17 mouse cellular contexts compared by ENCODE assay signal in genomic region chr3:41158314-41158973, GRCm38 (mm10).
A peak's percentile ranks its signal among the peaks of the same experiment; 100 is the strongest.
DNase-seq lines count a peak whose midpoint lies in the region; ATAC-seq and TF ChIP-seq lines count a peak whose summit lies in the region.
"Had no signal": no experiment of that assay in that cellular context is flagged by ENCODE, and none has a peak within 500 bp of the region (broad histone marks: within the 10 kb centered on the region; RNA-seq: fewer than 3 reads in every experiment).

No protein-coding gene starts in this region.

- intact Hi-C loops in heart, postnatal 25 days (cut with DNase I) = no loop called here

- no peak for TF ChIP-seq EP300 in heart, postnatal 0 days (IDR thresholded peaks at IDR 0.05; ENCODE audit: low read depth)

- no peak overlapping the region for H3K4me3 ChIP-seq in forebrain, embryonic 14.5 days (ENCODE audit: low read depth, low read length)
- H3K4me3 ChIP-seq in forebrain, embryonic 11.5 days (ENCODE audit: low read depth, low read length) = no peak overlapping the region
- H3K4me3 ChIP-seq in heart, embryonic 15.5 days = no peak overlapping the region
- H3K4me3 ChIP-seq in lung, embryonic 14.5 days (ENCODE audit: low read depth, low read length) = no peak overlapping the region
- H3K4me3 ChIP-seq in heart, postnatal 0 days (ENCODE audit: low read depth, low read length) = no peak overlapping the region
- H3K4me3 ChIP-seq: embryonic facial prominence, embryonic 15.5 days; limb, embryonic 13.5 days; midbrain, embryonic 12.5 days had no signal

- no peaks in the 10 kb centered on the region for H3K9me3 ChIP-seq in forebrain, embryonic 14.5 days (replicated peaks; ENCODE audit: control insufficient read depth, low read length)
- no peaks in the 10 kb centered on the region for H3K9me3 ChIP-seq in forebrain, embryonic 11.5 days (ENCODE audit: control insufficient read depth, low read length)
- no peaks in the 10 kb centered on the region for H3K9me3 ChIP-seq in heart, embryonic 15.5 days (replicated peaks)
- no peaks in the 10 kb centered on the region for H3K9me3 ChIP-seq in lung, embryonic 14.5 days (ENCODE audit: low read depth, low read length)
- H3K9me3 ChIP-seq in heart, postnatal 0 days (replicated peaks; ENCODE audit: control insufficient read depth, low read length) = no peaks in the 10 kb centered on the region
- H3K9me3 ChIP-seq: embryonic facial prominence, embryonic 15.5 days; limb, embryonic 13.5 days; midbrain, embryonic 12.5 days had no signal

- WGBS in forebrain, embryonic 14.5 days = 81% methylated on average over 12 of the region's 12 CpGs
- 81% methylated on average over 12 of the region's 12 CpGs for WGBS in forebrain, embryonic 11.5 days
- 24% methylated on average over 12 of the region's 12 CpGs for WGBS in heart, embryonic 15.5 days
- WGBS in lung, embryonic 14.5 days = 48% methylated on average over 12 of the region's 12 CpGs
- WGBS in heart, postnatal 0 days = 21% methylated on average over 12 of the region's 12 CpGs

- peak; percentile 44; the same call in 1 of the 2 replicates for ATAC-seq in forebrain, embryonic 14.5 days
- ATAC-seq in forebrain, embryonic 11.5 days (replicated peaks; ENCODE audit: low FRiP score) = no peak
- ATAC-seq in heart, embryonic 15.5 days (replicated peaks; ENCODE audit: insufficient number of reproducible peaks, insufficient read depth, low FRiP score, low read depth) = peak; percentile 80
- no peak for ATAC-seq in lung, embryonic 14.5 days (ENCODE audit: insufficient read depth)
- ATAC-seq in heart, postnatal 0 days (ENCODE audit: insufficient read depth, low read depth) = peak; percentile 69
- ATAC-seq: inflammation-experienced regulatory T-cells, adult 6 months had no signal

- H3K9ac ChIP-seq in forebrain, embryonic 14.5 days (ENCODE audit: low read length) = no peak overlapping the region
- no peak overlapping the region for H3K9ac ChIP-seq in forebrain, embryonic 11.5 days (ENCODE audit: low read length)
- H3K9ac ChIP-seq in heart, embryonic 15.5 days = no peak overlapping the region
- no peak overlapping the region for H3K9ac ChIP-seq in lung, embryonic 14.5 days
- H3K9ac ChIP-seq in heart, postnatal 0 days (replicated peaks; ENCODE audit: low read depth, low read length) = no peak overlapping the region
- H3K9ac ChIP-seq: embryonic facial prominence, embryonic 15.5 days; limb, embryonic 13.5 days; midbrain, embryonic 12.5 days had no signal

- DNase-seq in forebrain, embryonic 14.5 days (ENCODE audit: low spot score) = peak; percentile 65
- DNase-seq in forebrain, embryonic 11.5 days (ENCODE audit: low spot score) = no peak
- no peak for DNase-seq in heart, postnatal 25 days (ENCODE audit: low spot score)
- peak; percentile 51 for DNase-seq in lung, embryonic 14.5 days
- DNase-seq in lung, postnatal 4 days = no peak
- DNase-seq in heart, postnatal 0 days (ENCODE audit: low spot score) = peak; percentile 52
- no peak for DNase-seq in adrenal gland, adult 8-10 months
- DNase-seq: adrenal gland, postnatal 25 days; kidney, postnatal 10 days; lung, postnatal 14 days; right cerebral cortex, postnatal 14 days; thymus, adult 18-20 months had no signal

- H3K36me3 ChIP-seq in forebrain, embryonic 14.5 days (ENCODE audit: control insufficient read depth, insufficient read depth, low read length) = no peaks in the 10 kb centered on the region
- no peaks in the 10 kb centered on the region for H3K36me3 ChIP-seq in forebrain, embryonic 11.5 days (ENCODE audit: control insufficient read depth, insufficient read depth, low read length)
- no peaks in the 10 kb centered on the region for H3K36me3 ChIP-seq in heart, embryonic 15.5 days
- H3K36me3 ChIP-seq in lung, embryonic 14.5 days (ENCODE audit: insufficient read depth) = no peaks in the 10 kb centered on the region
- H3K36me3 ChIP-seq in heart, postnatal 0 days (replicated peaks; ENCODE audit: control insufficient read depth, insufficient read depth, low read length) = no peaks in the 10 kb centered on the region
- H3K36me3 ChIP-seq: embryonic facial prominence, embryonic 15.5 days; limb, embryonic 13.5 days; midbrain, embryonic 12.5 days had no signal

- H3K4me1 ChIP-seq in forebrain, embryonic 14.5 days (ENCODE audit: control insufficient read depth, insufficient read depth, low read length) = no peaks in the 10 kb centered on the region
- H3K4me1 ChIP-seq in forebrain, embryonic 11.5 days (replicated peaks; ENCODE audit: control insufficient read depth, insufficient read depth, low read length) = no peaks in the 10 kb centered on the region
- H3K4me1 ChIP-seq in heart, embryonic 15.5 days (replicated peaks) = peaks cover 24% of the 10 kb centered on the region
- H3K4me1 ChIP-seq in lung, embryonic 14.5 days (ENCODE audit: insufficient read depth) = no peaks in the 10 kb centered on the region
- H3K4me1 ChIP-seq in heart, postnatal 0 days (ENCODE audit: control insufficient read depth, insufficient read depth) = 0 out of 2 replicates have a peak, but pooled peaks cover 12% of the 10 kb centered on the region
- H3K4me1 ChIP-seq: embryonic facial prominence, embryonic 15.5 days; limb, embryonic 13.5 days; midbrain, embryonic 12.5 days had no signal

- TF ChIP-seq CTCF in lung, embryonic 14.5 days (IDR thresholded peaks at IDR 0.05; ENCODE audit: low read depth) = no peak
- TF ChIP-seq CTCF in heart, postnatal 0 days (IDR thresholded peaks at IDR 0.05; ENCODE audit: low read depth) = no peak

- no peak overlapping the region for H3K27ac ChIP-seq in forebrain, embryonic 14.5 days (ENCODE audit: low read depth, low read length)
- H3K27ac ChIP-seq in forebrain, embryonic 11.5 days (ENCODE audit: low read depth, low read length) = no peak overlapping the region
- H3K27ac ChIP-seq in heart, embryonic 15.5 days = peak overlapping the region; percentile 88
- H3K27ac ChIP-seq in lung, embryonic 14.5 days (ENCODE audit: low read depth) = no peak overlapping the region
- peak overlapping the region; percentile 81 for H3K27ac ChIP-seq in heart, postnatal 0 days (ENCODE audit: low read depth)
- H3K27ac ChIP-seq: embryonic facial prominence, embryonic 15.5 days; limb, embryonic 13.5 days; midbrain, embryonic 12.5 days had no signal

- H3K4me2 ChIP-seq in forebrain, embryonic 14.5 days (ENCODE audit: low read length) = no peak overlapping the region
- H3K4me2 ChIP-seq in forebrain, embryonic 11.5 days (ENCODE audit: low read depth, low read length, severe bottlenecking) = no peak overlapping the region
- H3K4me2 ChIP-seq in heart, embryonic 15.5 days = peak overlapping the region; percentile 5; the same call in 1 of the 2 replicates
- no peak overlapping the region for H3K4me2 ChIP-seq in lung, embryonic 14.5 days
- H3K4me2 ChIP-seq in heart, postnatal 0 days (ENCODE audit: low read depth, low read length) = no peak overlapping the region
- H3K4me2 ChIP-seq: embryonic facial prominence, embryonic 15.5 days; limb, embryonic 13.5 days; midbrain, embryonic 12.5 days had no signal

- H3K27me3 ChIP-seq in forebrain, embryonic 14.5 days (replicated peaks; ENCODE audit: control insufficient read depth, insufficient read depth, low read length) = no peaks in the 10 kb centered on the region
- no peaks in the 10 kb centered on the region for H3K27me3 ChIP-seq in forebrain, embryonic 11.5 days (ENCODE audit: control insufficient read depth, insufficient read depth, low read length)
- no peaks in the 10 kb centered on the region for H3K27me3 ChIP-seq in heart, embryonic 15.5 days
- no peaks in the 10 kb centered on the region for H3K27me3 ChIP-seq in lung, embryonic 14.5 days (ENCODE audit: insufficient read depth, low read length)
- H3K27me3 ChIP-seq in heart, postnatal 0 days (ENCODE audit: control insufficient read depth, insufficient read depth, low read length) = no peaks in the 10 kb centered on the region
- H3K27me3 ChIP-seq: embryonic facial prominence, embryonic 15.5 days; limb, embryonic 13.5 days; midbrain, embryonic 12.5 days had no signal

Comparison
In these comparisons a context has a peak if more than half of its experiments do, and no peak if none do; other contexts are left out.
1. ATAC-seq: peak in forebrain, embryonic 14.5 days (single experiment), heart, embryonic 15.5 days (single experiment) and heart, postnatal 0 days (single experiment); none in forebrain, embryonic 11.5 days (single experiment) and lung, embryonic 14.5 days (single experiment).
2. DNase-seq: peak in forebrain, embryonic 14.5 days (single experiment), lung, embryonic 14.5 days (single experiment) and heart, postnatal 0 days (single experiment); none in forebrain, embryonic 11.5 days (single experiment), heart, postnatal 25 days (single experiment), lung, postnatal 4 days (0 of 2) and adrenal gland, adult 8-10 months (single experiment).
3. H3K27ac ChIP-seq: peak in heart, embryonic 15.5 days (single experiment) and heart, postnatal 0 days (single experiment); none in forebrain, embryonic 14.5 days (single experiment), forebrain, embryonic 11.5 days (single experiment) and lung, embryonic 14.5 days (single experiment).